14 mouse cellular contexts compared by ENCODE assay signal in genomic region chr17:33678771-33679170, GRCm38 (mm10). TPM values are rescaled to one million over a fixed set of nuclear protein-coding genes. Genes with fewer than 3 reads are reported as not detected.
"Had no signal": no experiment of that assay in that cellular context is flagged by ENCODE, and none has a peak within 500 bp of the region (broad histone marks: within the 10 kb centered on the region; RNA-seq: fewer than 3 reads in every experiment).

No protein-coding gene starts in this region.

- H3K27ac ChIP-seq: kidney, postnatal 0 days; layer of hippocampus, adult 2 months; limb, embryonic 15.5 days; liver, embryonic 14.5 days; midbrain, embryonic 10.5 days; midbrain, embryonic 15.5 days; neural tube, embryonic 13.5 days had no signal

- ATAC-seq: midbrain, embryonic 15.5 days had no signal

- DNase-seq: kidney, adult 11 months; kidney, adult 9 months; kidney, postnatal 4 days; lung, adult 18-20 months; right cerebral cortex, postnatal 14 days; thymus, postnatal 4 days had no signal

- H3K4me3 ChIP-seq: layer of hippocampus, adult 2 months; limb, embryonic 15.5 days; midbrain, embryonic 10.5 days; midbrain, embryonic 15.5 days; neural tube, embryonic 13.5 days had no signal

- H3K27me3 ChIP-seq: limb, embryonic 15.5 days; midbrain, embryonic 15.5 days; neural tube, embryonic 13.5 days had no signal

- H3K9ac ChIP-seq: limb, embryonic 15.5 days; liver, embryonic 14.5 days; midbrain, embryonic 15.5 days; neural tube, embryonic 13.5 days had no signal

RNA-seq across cellular contexts. Expression of gene Pram1, which starts 40.9 kb away (rescaled TPM):
- total RNA-seq: left cerebral cortex, postnatal 25 days had no signal
